Mouse (Mus musculus) stomach, postnatal 0 days (tissue): ENCODE measurements at regions not wholly inside any gene's neighbourhood (a gene's known extent, or its start where the extent isn't known, plus 50 kb on each side); places are given as distances from the start of the nearest gene placed in this dataset.

Experiments
- ATAC-seq: fragments of 200-750 bp; cut with Nextera tagmentation; 2 replicates; pipeline ENCODE4 v1.8.0; 2017; ENCODE audit not compliant: low FRiP score, low TSS enrichment
- DNase-seq: peaks from one replicate; pipeline ENCODE4 v3.0.0-alpha.2; 2016; ENCODE audit warnings: low spot score
- H3K27ac ChIP-seq: fragments of 300-500 bp; sonication (generic); replicated peaks from 2 replicates; pipeline ENCODE4 v1.5.1; 2014; ENCODE audit warnings: mild to moderate bottlenecking, control low read depth
- H3K27me3 ChIP-seq: fragments of 300-500 bp; sonication (generic); 2 replicates; pipeline ENCODE4 v1.6.1; 2014; ENCODE audit warnings: low read length; ENCODE audit not compliant: control insufficient read depth, insufficient read depth
- H3K36me3 ChIP-seq: fragments of 300-500 bp; sonication (generic); 2 replicates; pipeline ENCODE4 v1.6.1; 2014; ENCODE audit warnings: low read length, mixed read lengths; ENCODE audit not compliant: control insufficient read depth, insufficient read depth
- H3K4me1 ChIP-seq: fragments of 300-500 bp; sonication (generic); replicated peaks from 2 replicates; pipeline ENCODE4 v1.6.1; 2014; ENCODE audit warnings: antibody characterized with exemption; ENCODE audit not compliant: control insufficient read depth, insufficient read depth
- H3K4me2 ChIP-seq: fragments of 300-500 bp; sonication (generic); replicated peaks from 2 replicates; pipeline ENCODE4 v1.6.1; 2014; ENCODE audit warnings: low read depth, mild to moderate bottlenecking, control low read depth, moderate library complexity
- H3K4me3 ChIP-seq: fragments of 300-500 bp; sonication (generic); 2 replicates; pipeline ENCODE4 v1.5.1; 2014; ENCODE audit warnings: low read depth, low read length, control low read depth
- H3K9ac ChIP-seq: fragments of 300-500 bp; sonication (generic); 2 replicates; pipeline ENCODE4 v1.6.1; 2014; ENCODE audit warnings: mild to moderate bottlenecking, low read length, control low read depth, mixed read lengths
- H3K9me3 ChIP-seq: fragments of 300-500 bp; sonication (generic); 2 replicates; pipeline ENCODE4 v1.6.1; 2016; ENCODE audit warnings: low read length; ENCODE audit not compliant: control insufficient read depth
- CTCF ChIP-seq: IDR thresholded peaks from 2 replicates; pipeline ENCODE4 v1.5.1; 2016; ENCODE audit warnings: antibody characterized with exemption, low read depth, mild to moderate bottlenecking, moderate library complexity
- EP300 ChIP-seq: optimal IDR thresholded peaks from 2 replicates; pipeline ENCODE3; 2016; ENCODE audit warnings: antibody characterized with exemption
- WGBS: fragments of 180-500 bp; shearing (Covaris S2); extraction: QIAGEN DNeasy Blood & Tissue Kit; methylation state at CpG from one replicate; pipeline ENCODE4 v1.1.7; 2014; 5-methylcytosine and 5-hydroxymethylcytosine counted together

- H3K4me1 ChIP-seq: no peaks in the 10 kb centered on the region
- no peaks in the 10 kb centered on the region for H3K27me3 ChIP-seq
- H3K4me2 ChIP-seq: no peak overlapping the region
- no peaks in the 10 kb centered on the region for H3K9me3 ChIP-seq
- H3K9ac ChIP-seq: no peak overlapping the region
- H3K27ac ChIP-seq: no peak overlapping the region
- no peak for ATAC-seq
- peak; percentile 7 for DNase-seq
- 71% methylated on average over 10 of the region's 10 CpGs for WGBS
- no peaks in the 10 kb centered on the region for H3K36me3 ChIP-seq
- TF ChIP-seq CTCF: no peak
- no peak for TF ChIP-seq EP300
- H3K4me3 ChIP-seq: no peak overlapping the region
These were observed 88.1 kb upstream of the Gm12830 start for GRCm38 (mm10) chr4:114733256-114734004.

- ATAC-seq (no peak), DNase-seq (peak; percentile 10)
- H3K9ac ChIP-seq: no peak overlapping the region
- no peaks in the 10 kb centered on the region for H3K4me1 ChIP-seq
- TF ChIP-seq CTCF (no peak), EP300 (no peak)
- 37% methylated on average over 16 of the region's 16 CpGs for WGBS
- no peak overlapping the region for H3K4me3 ChIP-seq
- no peak overlapping the region for H3K27ac ChIP-seq
- H3K4me2 ChIP-seq: no peak overlapping the region
- H3K36me3 ChIP-seq: no peaks in the 10 kb centered on the region
- no peaks in the 10 kb centered on the region for H3K27me3 ChIP-seq
- no peaks in the 10 kb centered on the region for H3K9me3 ChIP-seq
These were observed 82.4 kb upstream of the Gm12830 start for GRCm38 (mm10) chr4:114738903-114739667.

DNA sequence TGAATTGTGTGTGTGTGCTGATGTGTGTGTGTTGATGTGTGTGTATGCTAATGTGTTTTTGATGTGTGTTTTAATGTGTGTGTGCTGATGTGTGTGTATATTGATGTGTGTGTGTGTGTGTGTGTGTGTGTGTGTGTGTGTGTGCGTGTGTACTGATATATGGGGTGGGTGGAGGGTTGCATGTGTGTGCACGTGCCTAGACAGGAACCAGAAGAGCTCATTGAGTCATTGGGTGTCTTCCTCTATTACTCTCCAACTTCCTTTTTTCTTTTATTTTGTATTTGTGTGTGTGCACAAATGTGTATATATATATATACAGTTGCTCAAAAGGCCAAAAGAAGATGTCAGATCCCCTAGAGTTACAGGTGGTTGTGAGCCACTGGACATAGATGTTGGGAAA lies 73.4 kb upstream of the Gm12830 start:
- H3K27me3 ChIP-seq: no peaks in the 10 kb centered on the region
- 83% methylated on average over 2 of the region's 2 CpGs for WGBS
- DNase-seq: no peak
- TF ChIP-seq CTCF: no peak
- H3K27ac ChIP-seq: no peak overlapping the region
- no peaks in the 10 kb centered on the region for H3K9me3 ChIP-seq
- no peaks in the 10 kb centered on the region for H3K36me3 ChIP-seq
- ATAC-seq: no peak
- no peak overlapping the region for H3K4me3 ChIP-seq
- H3K9ac ChIP-seq: no peak overlapping the region
- H3K4me2 ChIP-seq: no peak overlapping the region
- H3K4me1 ChIP-seq: no peaks in the 10 kb centered on the region

- no peak for ATAC-seq
- Histone ChIP-seq H3K4me1 (no peaks in the 10 kb centered on the region), H3K4me3 (no peak overlapping the region), H3K27me3 (no peaks in the 10 kb centered on the region), H3K36me3 (no peaks in the 10 kb centered on the region), H3K4me2 (no peak overlapping the region), H3K9ac (no peak overlapping the region), H3K9me3 (no peaks in the 10 kb centered on the region), H3K27ac (no peak overlapping the region)
- no peak for TF ChIP-seq EP300
- TF ChIP-seq CTCF: no peak
- DNase-seq: no peak
These were observed 61.7 kb upstream of the Gm12830 start for GRCm38 (mm10) chr4:114759837-114760236.

- Histone ChIP-seq H3K4me1 (no peaks in the 10 kb centered on the region), H3K27ac (no peak overlapping the region), H3K36me3 (no peaks in the 10 kb centered on the region), H3K27me3 (no peaks in the 10 kb centered on the region), H3K9ac (no peak overlapping the region), H3K9me3 (no peaks in the 10 kb centered on the region), H3K4me3 (no peak overlapping the region), H3K4me2 (no peak overlapping the region)
- WGBS: 52% methylated on average over 22 of the region's 22 CpGs
- TF ChIP-seq EP300: no peak
- ATAC-seq (no peak), DNase-seq (no peak)
These were observed 54.7 kb upstream of the Gm12830 start for GRCm38 (mm10) chr4:114766643-114767393.
